Mouse (Mus musculus): ENCODE results near the gene Cntd1.
"Not testable (repeated sequence)": the region's sequence is repeated elsewhere in the genome, so short reads cannot be mapped to it uniquely, and the experiment has no call there.

The Cntd1 gene

GRCm38 (mm10) chr11:101282896-101283295, 4.1 kb downstream of the Cntd1 start:
- no peak for DNase-seq (ENCODE audit: extremely low spot score)

DNA sequence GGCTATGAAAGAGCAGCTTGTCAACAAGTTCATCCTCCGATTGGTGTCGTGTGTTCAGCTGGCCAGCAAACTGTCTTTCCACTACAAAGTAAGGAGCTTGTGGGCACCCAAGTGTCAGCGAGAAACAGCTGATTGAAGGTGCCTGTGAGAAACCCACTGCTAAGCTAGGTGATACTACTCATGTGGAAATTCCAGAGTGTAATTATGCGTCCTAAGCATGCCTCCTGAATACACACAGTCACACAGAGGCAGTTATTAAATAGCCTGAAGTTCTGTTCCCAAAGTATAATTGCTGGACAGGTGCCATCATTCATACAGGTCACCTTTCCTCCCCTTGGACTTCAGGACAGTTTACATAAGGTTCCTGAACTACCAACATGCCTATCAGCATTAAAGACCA, 5.0 kb downstream of the Cntd1 start:
- DNase-seq (ENCODE audit: extremely low spot score): no peak

DNA sequence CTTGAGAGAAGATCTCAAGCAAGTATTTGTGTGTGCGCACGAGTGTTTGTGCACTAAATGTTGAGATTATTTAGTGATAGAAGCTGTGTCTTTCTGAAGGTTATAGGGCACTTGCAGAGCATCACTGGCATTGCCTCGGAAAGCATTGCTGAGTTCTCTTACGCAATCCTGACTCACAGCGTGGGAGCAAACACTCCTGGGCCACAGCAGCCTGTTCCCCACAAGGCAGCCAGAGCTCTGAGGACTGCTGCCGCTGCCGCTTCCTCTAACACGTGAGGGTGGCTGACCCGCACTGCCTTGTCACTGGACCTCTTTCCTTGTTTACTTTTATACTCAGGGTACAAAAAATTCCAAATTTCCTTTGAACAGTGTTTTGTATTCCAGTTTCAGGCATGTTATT, 8.5 kb downstream of the Cntd1 start:
- no peak for DNase-seq (ENCODE audit: extremely low spot score)

GRCm38 (mm10) chr11:101291231-101291630, 12.4 kb downstream of the Cntd1 start:
- no peak for DNase-seq (ENCODE audit: extremely low spot score)

GRCm38 (mm10) chr11:101295191-101295590, 16.4 kb downstream of the Cntd1 start:
- no peak for DNase-seq (ENCODE audit: extremely low spot score)

DNA sequence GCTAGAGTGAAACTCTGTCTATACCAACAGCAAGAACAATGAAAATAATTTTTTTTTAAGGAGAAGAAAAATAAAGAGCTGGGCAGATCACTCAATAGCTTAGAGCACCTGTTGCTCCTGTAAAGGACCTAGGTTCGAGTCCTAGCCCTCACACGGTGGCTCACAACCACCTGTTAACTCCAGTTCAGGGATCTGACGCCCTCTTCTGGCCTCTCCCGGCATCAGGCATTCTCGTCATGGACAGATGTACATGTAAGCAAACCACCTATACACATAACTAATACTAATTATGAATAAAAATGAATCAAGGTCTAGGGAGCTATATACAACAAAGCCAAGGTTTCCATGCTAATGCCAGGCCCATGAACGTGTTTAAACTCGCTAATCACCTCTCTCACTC, 22.1 kb downstream of the Cntd1 start:
- no peak for DNase-seq (ENCODE audit: extremely low spot score)

GRCm38 (mm10) chr11:101301299-101302003, 22.6 kb downstream of the Cntd1 start:
- DNase-seq (ENCODE audit: extremely low spot score): no peak

GRCm38 (mm10) chr11:101302004-101302798, 23.4 kb downstream of the Cntd1 start, which contains the start of gene Becn1:
TSS of gene Becn1 (minus strand) at chr11:101302286.
- DNase-seq (ENCODE audit: extremely low spot score): peak; percentile 95

DNA sequence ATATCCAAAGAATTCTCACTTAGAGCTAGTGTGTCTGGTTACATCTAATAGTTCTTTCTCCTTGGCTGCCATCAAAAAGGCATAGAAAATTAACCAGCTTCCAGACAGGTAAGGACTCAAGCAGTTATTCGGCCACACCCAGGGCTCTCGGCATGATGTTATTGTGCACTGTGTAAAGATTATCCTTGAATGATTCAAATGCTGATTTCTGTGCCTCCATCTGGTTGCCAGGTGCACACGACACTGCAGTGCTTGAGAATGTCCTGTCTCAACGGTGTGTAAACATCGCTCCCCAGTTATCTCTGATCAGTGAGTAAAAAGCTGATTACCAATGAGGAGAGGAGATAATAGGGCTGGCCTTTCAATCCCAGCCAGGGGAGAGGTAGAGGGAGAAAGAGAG, 28.9 kb downstream of the Cntd1 start:
- DNase-seq (ENCODE audit: extremely low spot score): no peak

DNA sequence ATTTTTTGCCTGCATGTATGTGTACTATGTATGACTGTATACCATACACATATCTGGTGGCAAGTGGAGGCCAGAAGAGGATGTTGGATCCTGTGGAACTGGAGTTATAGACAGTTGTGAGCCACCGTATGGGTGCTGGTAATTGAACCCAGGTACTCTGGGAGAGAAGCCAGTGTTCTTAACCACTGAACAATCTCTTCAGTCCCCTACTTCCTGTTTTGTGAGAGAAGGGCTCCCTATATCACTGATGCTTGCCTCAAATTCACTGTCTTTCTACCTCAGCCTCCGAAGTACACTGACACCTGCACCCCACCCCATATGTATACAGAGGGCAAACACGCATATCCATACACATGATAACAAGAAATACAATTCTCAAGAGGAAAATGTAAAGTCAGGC, 32.3 kb downstream of the Cntd1 start:
- no peak for DNase-seq (ENCODE audit: extremely low spot score)

GRCm38 (mm10) chr11:101312150-101312549, 33.3 kb downstream of the Cntd1 start:
- no peak for DNase-seq (ENCODE audit: extremely low spot score)

- no peak for DNase-seq (ENCODE audit: extremely low spot score)
Measured at GRCm38 (mm10) chr11:101314567-101314966, 35.8 kb downstream of the Cntd1 start.

GRCm38 (mm10) chr11:101315082-101315650, 36.4 kb downstream of the Cntd1 start:
- DNase-seq (ENCODE audit: extremely low spot score): no peak

DNA sequence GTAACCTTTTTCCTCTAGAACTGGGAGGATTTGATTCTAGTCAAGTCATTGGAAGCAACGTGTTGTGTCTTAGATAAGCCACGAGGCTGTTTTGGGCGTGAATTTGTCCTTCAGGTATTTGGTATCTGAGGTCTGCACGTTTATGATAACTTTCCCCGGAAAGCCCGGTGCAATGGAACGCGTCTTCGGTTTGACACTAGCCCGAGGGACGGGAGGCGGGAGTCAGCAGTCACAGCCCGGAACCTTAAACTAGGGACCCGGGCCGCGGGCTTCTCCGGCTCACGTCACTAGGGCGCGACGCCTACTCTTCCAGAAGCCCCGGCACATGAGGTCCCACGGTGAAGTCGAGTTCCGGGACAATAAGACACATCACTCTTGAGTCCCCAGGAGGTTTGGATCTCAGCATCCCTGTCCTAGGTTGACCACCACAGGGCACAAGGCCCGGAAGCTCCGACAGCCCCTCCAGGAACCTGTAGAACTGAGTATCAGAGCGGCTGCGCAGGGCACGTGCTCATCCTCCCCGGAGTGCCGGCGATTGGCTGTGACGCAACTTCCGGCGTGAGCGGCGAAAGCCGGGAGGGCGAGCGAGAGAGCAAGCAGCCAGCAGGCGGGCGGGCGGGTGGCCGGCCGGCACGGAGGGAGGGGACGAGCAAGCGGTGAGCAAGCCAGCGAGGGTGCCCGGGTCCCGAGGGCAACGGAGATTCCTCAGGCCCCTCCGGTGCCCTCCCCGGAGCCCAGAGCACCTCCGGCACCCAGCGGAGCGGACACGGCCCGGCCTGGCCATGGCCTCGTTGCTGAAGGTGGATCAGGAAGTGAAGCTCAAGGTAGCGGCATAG, 37.1 kb downstream of the Cntd1 start, which contains the start of gene Psme3:
Gene Psme3 (plus strand): TSS at position 549 of the 836 bp plus-strand sequence.
- peak; percentile 95 for DNase-seq (ENCODE audit: extremely low spot score)

GRCm38 (mm10) chr11:101316501-101316917, 37.7 kb downstream of the Cntd1 start:
- DNase-seq (ENCODE audit: extremely low spot score): peak; percentile 27

DNA sequence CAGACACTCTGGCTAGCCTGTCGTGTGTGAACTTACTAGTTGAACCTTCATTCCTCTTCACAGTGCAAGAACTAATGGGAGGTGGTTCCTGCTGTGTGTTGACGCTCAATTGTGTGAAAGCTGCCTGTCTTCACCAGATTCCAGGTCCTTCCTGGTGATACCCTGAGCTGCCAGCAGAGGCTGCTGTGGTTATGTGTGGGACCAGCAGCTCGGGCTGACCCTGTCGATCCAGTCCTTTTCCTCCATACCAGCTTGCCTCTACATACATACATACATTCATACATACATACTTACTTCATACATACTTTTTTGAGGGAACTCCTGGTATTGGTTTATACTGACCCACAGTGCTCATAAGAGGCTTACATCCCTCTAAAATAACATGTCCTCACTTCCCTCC, 44.8 kb downstream of the Cntd1 start:
- peak; percentile 63 for DNase-seq (ENCODE audit: extremely low spot score)

DNA sequence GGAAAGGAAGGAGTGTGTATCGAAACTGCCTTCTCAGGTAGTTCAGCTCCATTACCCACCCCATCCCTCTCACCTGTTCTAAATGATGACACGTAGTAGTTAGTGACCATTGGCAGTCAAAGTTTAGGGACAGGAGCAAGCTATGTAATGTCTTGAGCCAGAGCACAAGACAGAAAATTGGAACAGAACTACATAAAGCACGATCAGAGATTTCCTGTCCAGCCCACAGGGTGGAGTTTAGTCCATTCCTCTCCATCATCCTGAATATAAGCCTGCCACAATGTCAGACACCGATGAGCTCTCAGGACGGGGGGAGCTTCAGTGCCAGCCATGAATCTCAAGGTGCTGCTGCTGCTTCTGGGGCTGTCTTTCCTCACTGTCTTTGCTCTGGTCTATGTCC, 46.0 kb downstream of the Cntd1 start, which contains the start of gene Aoc2:
Gene Aoc2 (plus strand): TSS at position 301 of the 400 bp plus-strand sequence.
- DNase-seq (ENCODE audit: extremely low spot score): no peak

DNA sequence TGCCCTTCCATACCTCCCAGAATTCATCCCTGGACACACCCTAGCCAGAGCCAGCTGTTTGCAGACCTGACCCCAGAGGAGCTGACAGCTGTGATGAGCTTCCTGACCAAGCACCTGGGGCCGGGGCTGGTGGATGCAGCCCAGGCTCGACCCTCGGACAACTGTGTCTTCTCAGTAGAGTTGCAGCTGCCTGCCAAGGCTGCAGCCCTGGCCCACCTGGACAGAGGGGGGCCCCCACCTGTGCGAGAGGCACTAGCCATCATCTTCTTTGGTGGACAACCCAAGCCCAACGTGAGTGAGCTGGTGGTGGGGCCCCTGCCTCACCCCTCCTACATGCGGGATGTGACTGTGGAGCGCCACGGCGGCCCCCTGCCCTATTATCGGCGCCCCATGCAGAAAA, 46.4 kb downstream of the Cntd1 start:
- DNase-seq (ENCODE audit: extremely low spot score): not testable (repeated sequence)

GRCm38 (mm10) chr11:101326147-101326546, 47.3 kb downstream of the Cntd1 start:
- DNase-seq (ENCODE audit: extremely low spot score): no peak

DNA sequence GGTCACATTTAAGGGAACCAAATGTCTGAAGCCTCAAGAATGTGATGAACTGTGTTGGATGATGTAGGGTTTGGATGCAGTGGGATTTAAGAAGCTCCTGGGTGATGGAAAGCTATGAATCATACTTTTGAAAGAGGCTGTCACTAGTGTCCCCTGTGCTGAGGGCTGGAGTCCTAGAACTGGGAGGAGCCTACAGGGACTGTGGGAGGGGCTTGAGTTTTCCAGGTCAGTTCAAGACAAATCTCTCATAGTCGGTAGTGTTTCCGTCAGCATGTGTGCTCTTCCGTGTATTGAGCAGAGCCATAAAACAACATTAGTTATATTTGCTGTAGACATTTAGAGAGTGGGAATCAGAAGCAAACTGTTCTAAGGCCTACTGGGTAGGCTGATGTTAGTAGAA, 48.5 kb downstream of the Cntd1 start:
- no peak for DNase-seq (ENCODE audit: extremely low spot score)

DNA sequence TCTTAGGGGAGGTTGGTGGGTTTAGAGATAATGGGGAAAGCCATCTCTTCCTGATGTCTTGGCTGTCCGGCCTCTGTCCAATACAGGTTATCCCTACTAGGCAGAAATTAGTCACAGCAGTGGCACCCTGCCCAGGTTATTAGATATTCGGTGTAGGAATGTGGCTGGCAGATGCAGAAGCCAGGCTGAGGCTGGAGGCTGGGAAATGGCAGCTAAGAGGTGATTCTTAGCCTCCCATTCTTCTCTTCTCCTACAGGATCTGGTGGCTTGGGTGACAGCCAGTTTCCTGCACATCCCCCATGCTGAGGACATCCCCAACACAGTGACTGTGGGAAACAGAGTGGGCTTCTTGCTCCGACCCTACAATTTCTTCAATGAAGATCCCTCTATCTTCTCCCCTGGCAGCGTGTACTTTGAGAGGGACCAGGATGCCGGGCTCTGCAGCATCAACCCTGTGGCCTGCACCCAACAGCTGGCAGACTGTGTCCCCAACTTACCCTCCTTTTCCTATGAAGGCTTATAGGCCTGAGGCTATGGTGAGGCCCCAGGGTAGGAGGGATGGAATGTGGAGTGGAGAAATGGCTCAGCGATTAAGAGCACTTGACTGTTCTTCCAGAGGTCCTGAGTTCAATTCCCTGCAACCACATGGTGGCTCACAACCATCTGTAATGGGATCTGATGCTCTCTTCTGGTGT, 50.3 kb downstream of the Cntd1 start:
- DNase-seq (ENCODE audit: extremely low spot score): no peak
